Mouse (Mus musculus): ENCODE data around the gene Chd6. TPM values are rescaled to one million over a fixed set of nuclear protein-coding genes. Genes with fewer than 3 reads are reported as not detected.

The Chd6 gene
- polyA plus RNA-seq, 1 experiment from 2014 or later: 35.3 TPM

DNA sequence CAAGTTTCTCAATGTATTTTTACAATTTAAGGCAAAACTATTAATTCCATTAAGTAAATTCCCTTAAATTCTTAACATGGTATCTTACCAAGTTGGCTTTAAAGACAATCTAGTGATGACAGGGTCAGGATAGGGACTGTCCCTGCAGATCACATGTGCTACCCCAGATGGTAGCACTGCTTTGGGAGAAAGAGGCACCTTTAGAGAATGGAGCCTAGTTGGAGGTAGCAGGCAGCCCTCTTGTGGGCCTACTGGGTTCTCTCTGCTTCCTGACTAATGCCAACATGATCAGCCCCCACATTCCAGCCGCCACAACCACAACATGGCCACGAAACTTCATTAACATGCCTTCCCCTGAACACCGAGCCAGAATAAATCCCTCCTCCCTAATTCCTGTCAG lies 6.8 kb downstream of the Chd6 start:
- WGBS: 52% methylated on average over 3 of the region's 3 CpGs
- H3K27me3 ChIP-seq (ENCODE audit: insufficient read depth, low read length): no peaks in the 10 kb centered on the region
- no peak overlapping the region for H3K9ac ChIP-seq
- DNase-seq (no peak), ATAC-seq (ENCODE audit: insufficient read depth) (peak; percentile 41; the same call in 1 of the 2 replicates)
- no peak overlapping the region for H3K27ac ChIP-seq (ENCODE audit: low read depth)
- H3K4me1 ChIP-seq (ENCODE audit: insufficient read depth): peaks cover 5% of the 10 kb centered on the region
- no peak for TF ChIP-seq CTCF (IDR thresholded peaks at IDR 0.05; ENCODE audit: low read depth)
- H3K36me3 ChIP-seq (ENCODE audit: insufficient read depth): no peaks in the 10 kb centered on the region
- no peak overlapping the region for H3K4me2 ChIP-seq
- no peak overlapping the region for H3K4me3 ChIP-seq (ENCODE audit: low read depth, low read length)
- H3K9me3 ChIP-seq (ENCODE audit: low read depth, low read length): no peaks in the 10 kb centered on the region

GRCm38 (mm10) chr2:161097746-161098145 lies 11.1 kb downstream of the Chd6 start:
- H3K9me3 ChIP-seq (ENCODE audit: low read depth, low read length): no peaks in the 10 kb centered on the region
- no peak for TF ChIP-seq CTCF (IDR thresholded peaks at IDR 0.05; ENCODE audit: low read depth)
- no peaks in the 10 kb centered on the region for H3K27me3 ChIP-seq (ENCODE audit: insufficient read depth, low read length)
- WGBS: 92% methylated on average over 5 of the region's 5 CpGs
- no peak overlapping the region for H3K4me2 ChIP-seq
- H3K4me1 ChIP-seq (ENCODE audit: insufficient read depth): 0 out of 2 replicates have a peak, but pooled peaks cover 3% of the 10 kb centered on the region
- ATAC-seq (ENCODE audit: insufficient read depth) (no peak), DNase-seq (no peak)
- no peaks in the 10 kb centered on the region for H3K36me3 ChIP-seq (ENCODE audit: insufficient read depth)
- no peak overlapping the region for H3K9ac ChIP-seq
- H3K4me3 ChIP-seq (ENCODE audit: low read depth, low read length): no peak overlapping the region
- H3K27ac ChIP-seq (ENCODE audit: low read depth): no peak overlapping the region

DNA sequence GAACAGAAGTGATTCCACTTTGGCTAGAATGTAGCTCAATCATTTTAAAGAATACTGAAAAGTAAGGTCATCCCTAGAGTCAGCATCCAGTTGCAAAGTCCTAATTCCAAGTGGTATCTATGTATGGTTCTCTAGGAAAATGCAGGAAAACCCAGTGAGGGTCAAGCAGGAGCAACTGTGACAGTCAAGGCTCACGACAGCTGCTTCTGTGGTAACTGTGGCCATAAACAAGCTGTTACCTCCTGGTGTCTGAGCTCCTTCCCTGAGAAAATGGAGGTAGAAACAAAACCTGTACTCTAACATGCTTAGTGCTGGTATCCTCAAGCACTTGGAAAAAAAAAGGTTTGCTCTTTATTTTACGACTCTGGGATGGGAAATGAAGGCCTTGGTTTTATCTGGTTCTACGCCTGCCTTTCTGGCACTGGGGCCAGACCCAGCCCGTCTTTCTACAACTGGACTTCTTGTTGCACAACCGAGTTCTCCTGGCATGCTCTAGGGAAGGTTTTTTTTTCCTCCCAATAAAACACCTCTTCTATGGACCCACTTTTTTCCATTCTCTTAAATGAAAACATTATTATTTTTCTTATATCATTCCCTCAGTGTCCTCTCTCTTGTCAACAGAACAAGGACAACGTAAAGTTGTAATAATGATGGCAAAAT lies 18.0 kb downstream of the Chd6 start:
- Histone ChIP-seq H3K27ac (ENCODE audit: low read depth) (no peak overlapping the region), H3K9me3 (ENCODE audit: low read depth, low read length) (no peaks in the 10 kb centered on the region), H3K4me2 (no peak overlapping the region), H3K9ac (no peak overlapping the region), H3K4me3 (ENCODE audit: low read depth, low read length) (no peak overlapping the region), H3K27me3 (ENCODE audit: insufficient read depth, low read length) (no peaks in the 10 kb centered on the region), H3K4me1 (ENCODE audit: insufficient read depth) (0 out of 2 replicates have a peak, but pooled peaks cover 3% of the 10 kb centered on the region), H3K36me3 (ENCODE audit: insufficient read depth) (no peaks in the 10 kb centered on the region)
- ATAC-seq (ENCODE audit: insufficient read depth) (no peak), DNase-seq (no peak)
- WGBS: 86% methylated on average over 6 of the region's 6 CpGs
- TF ChIP-seq CTCF (IDR thresholded peaks at IDR 0.05; ENCODE audit: low read depth): no peak

GRCm38 (mm10) chr2:161090200-161090599 lies 18.7 kb downstream of the Chd6 start:
- TF ChIP-seq CTCF (IDR thresholded peaks at IDR 0.05; ENCODE audit: low read depth): peak; percentile 48
- H3K4me1 ChIP-seq (ENCODE audit: insufficient read depth): no peaks in the 10 kb centered on the region
- no peak overlapping the region for H3K27ac ChIP-seq (ENCODE audit: low read depth)
- H3K27me3 ChIP-seq (ENCODE audit: insufficient read depth, low read length): no peaks in the 10 kb centered on the region
- 55% methylated on average over 3 of the region's 3 CpGs for WGBS
- no peaks in the 10 kb centered on the region for H3K9me3 ChIP-seq (ENCODE audit: low read depth, low read length)
- H3K4me3 ChIP-seq (ENCODE audit: low read depth, low read length): no peak overlapping the region
- ATAC-seq (ENCODE audit: insufficient read depth): no peak
- H3K36me3 ChIP-seq (ENCODE audit: insufficient read depth): no peaks in the 10 kb centered on the region
- peak; percentile 82 for DNase-seq
- no peak overlapping the region for H3K4me2 ChIP-seq
- H3K9ac ChIP-seq: no peak overlapping the region

DNA sequence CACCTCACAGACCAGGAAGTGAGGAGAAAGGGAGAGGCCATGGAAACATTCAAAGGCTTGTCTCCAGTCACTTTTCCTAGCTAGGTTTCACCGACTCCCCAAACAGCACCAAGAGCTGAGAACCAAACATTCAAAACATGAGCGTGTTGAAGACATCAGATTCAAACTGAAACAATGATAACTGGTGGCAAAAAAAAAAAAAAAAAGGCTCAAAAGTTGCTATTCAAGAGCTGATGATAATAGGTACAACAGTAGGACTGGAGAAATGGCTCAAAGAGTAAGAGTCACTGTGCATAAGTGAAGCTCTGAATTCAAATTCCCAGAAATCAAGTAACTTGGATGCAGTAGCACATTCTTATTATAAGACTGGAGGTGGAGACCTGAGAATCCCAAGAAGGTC lies 30.3 kb downstream of the Chd6 start:
- H3K27ac ChIP-seq (ENCODE audit: low read depth): no peak overlapping the region
- no peak for TF ChIP-seq CTCF (IDR thresholded peaks at IDR 0.05; ENCODE audit: low read depth)
- H3K4me2 ChIP-seq: no peak overlapping the region
- H3K36me3 ChIP-seq (ENCODE audit: insufficient read depth): peaks cover 2% of the 10 kb centered on the region; the same call in 1 of the 2 replicates
- H3K27me3 ChIP-seq (ENCODE audit: insufficient read depth, low read length): no peaks in the 10 kb centered on the region
- ATAC-seq (ENCODE audit: insufficient read depth): no peak
- no peaks in the 10 kb centered on the region for H3K4me1 ChIP-seq (ENCODE audit: insufficient read depth)
- no peak for DNase-seq
- H3K9ac ChIP-seq: no peak overlapping the region
- no peak overlapping the region for H3K4me3 ChIP-seq (ENCODE audit: low read depth, low read length)
- no peaks in the 10 kb centered on the region for H3K9me3 ChIP-seq (ENCODE audit: low read depth, low read length)
- WGBS: 83% methylated on average over 2 of the region's 2 CpGs

DNA sequence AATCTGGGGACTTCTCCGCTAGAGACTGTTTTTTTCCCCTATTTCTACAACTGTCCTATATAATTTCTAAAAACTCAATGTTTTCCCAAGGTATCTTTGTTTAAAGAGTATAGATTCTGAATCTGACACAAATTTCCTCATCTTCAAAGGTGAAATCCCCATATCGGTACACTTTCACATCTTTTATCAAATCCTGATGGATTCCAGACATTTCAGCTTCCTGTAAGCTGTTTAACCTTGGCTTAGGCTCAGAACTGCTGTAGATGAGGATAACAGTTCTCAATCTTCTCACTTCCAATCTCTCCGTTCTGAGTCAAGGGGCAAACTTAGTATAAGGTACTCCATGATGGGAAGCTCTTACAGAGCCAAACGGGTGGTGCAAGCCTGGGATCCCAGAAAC lies 32.6 kb downstream of the Chd6 start:
- Histone ChIP-seq H3K36me3 (ENCODE audit: insufficient read depth) (peaks cover 2% of the 10 kb centered on the region; the same call in 1 of the 2 replicates), H3K27ac (ENCODE audit: low read depth) (no peak overlapping the region), H3K4me1 (ENCODE audit: insufficient read depth) (no peaks in the 10 kb centered on the region), H3K4me2 (no peak overlapping the region), H3K27me3 (ENCODE audit: insufficient read depth, low read length) (no peaks in the 10 kb centered on the region), H3K4me3 (ENCODE audit: low read depth, low read length) (no peak overlapping the region), H3K9me3 (ENCODE audit: low read depth, low read length) (no peaks in the 10 kb centered on the region), H3K9ac (no peak overlapping the region)
- TF ChIP-seq CTCF (IDR thresholded peaks at IDR 0.05; ENCODE audit: low read depth): no peak
- DNase-seq (no peak), ATAC-seq (ENCODE audit: insufficient read depth) (no peak)
- WGBS: 66% methylated on average over 4 of the region's 4 CpGs

DNA sequence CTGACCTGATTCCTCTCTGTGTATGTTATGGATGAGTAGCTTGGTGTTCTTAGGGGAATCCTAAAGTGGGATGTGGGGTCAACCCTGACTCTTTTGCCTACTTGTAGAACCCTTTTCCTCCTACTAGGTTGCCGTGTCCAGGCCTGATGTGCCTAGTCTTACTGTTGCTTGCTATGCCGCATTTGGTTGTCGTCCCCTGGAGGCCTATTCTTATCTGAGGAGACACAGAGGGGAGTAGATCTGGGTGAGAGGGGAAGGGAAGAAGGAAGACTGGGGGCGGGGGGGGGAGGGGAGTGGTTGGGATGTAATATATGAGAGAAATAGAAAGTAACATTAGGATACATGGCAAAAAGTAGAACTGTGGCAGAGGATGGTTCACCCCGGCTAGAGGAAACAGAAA lies 33.3 kb downstream of the Chd6 start:
- Histone ChIP-seq H3K9me3 (ENCODE audit: low read depth, low read length) (no peaks in the 10 kb centered on the region), H3K9ac (no peak overlapping the region), H3K27ac (ENCODE audit: low read depth) (no peak overlapping the region), H3K4me3 (ENCODE audit: low read depth, low read length) (no peak overlapping the region), H3K4me2 (no peak overlapping the region), H3K36me3 (ENCODE audit: insufficient read depth) (peaks cover 2% of the 10 kb centered on the region; the same call in 1 of the 2 replicates), H3K4me1 (ENCODE audit: insufficient read depth) (no peaks in the 10 kb centered on the region), H3K27me3 (ENCODE audit: insufficient read depth, low read length) (no peaks in the 10 kb centered on the region)
- no peak for ATAC-seq (ENCODE audit: insufficient read depth)
- no peak for TF ChIP-seq CTCF (IDR thresholded peaks at IDR 0.05; ENCODE audit: low read depth)
- 82% methylated on average over 5 of the region's 5 CpGs for WGBS
- no peak for DNase-seq

All from lung, embryonic 14.5 days (tissue).